Mouse (Mus musculus): ENCODE data around the gene Zfp85.
A peak's percentile ranks its signal among the peaks of the same experiment; 100 is the strongest.
"Not testable (repeated sequence)": the region's sequence is repeated elsewhere in the genome, so short reads cannot be mapped to it uniquely, and the experiment has no call there.

The Zfp85 gene

DNA sequence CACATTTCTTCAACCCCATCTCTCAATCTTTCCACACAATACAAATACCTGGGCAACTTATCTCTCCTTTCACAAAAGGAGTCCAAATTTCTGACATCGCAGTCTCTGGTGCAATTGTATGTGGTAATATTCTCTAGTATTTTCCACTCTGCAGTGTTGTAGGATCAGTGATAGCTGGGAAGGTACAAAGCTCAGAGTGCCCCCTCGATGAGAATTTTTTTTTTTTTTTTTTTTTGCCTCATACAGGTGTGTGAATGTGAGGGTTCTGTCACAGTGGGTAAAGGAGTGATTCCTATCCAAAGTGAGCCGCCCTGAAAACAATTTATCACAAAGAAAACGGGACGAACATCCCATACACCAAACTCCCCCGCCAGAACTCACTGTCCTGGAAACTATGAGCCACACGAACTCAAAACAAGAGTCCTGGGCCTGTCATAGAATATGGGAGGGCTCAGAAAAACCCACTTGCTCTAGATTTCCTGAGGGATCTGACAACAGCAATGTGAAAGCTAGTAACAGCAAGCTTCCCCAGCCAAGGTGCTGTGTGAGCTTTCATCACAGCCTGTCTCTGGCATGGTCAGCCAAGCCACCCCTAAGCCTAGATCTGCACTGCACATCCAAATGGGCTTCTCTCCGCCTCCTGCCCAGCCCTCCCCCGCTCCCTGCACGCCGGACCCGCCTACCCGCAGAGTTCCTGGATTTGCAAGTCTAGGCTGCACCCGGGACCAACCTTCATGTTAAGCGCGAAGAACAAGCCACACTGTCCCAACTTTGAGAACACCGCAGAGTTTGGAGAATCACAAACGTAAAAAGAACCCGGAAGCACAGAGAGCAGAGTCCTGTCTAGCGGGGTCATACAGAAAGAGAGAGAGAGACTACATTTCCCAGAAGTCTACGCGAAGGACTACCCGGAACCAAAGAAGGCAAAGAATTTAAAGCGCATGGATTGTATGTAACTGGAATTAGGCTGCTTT is at the start of gene Zfp85:
TSS of gene Zfp85 (minus strand) at position 896 of the 974 bp plus-strand sequence.
- peak; percentile 54 to 63 for DNase-seq (ENCODE audit: low spot score in 2 of 2)

GRCm38 (mm10) chr13:67799151-67799550 is 44.1 kb upstream of the Zfp85 start:
- DNase-seq (ENCODE audit: low spot score in 2 of 2): not testable (repeated sequence)

- no peak for DNase-seq (ENCODE audit: low spot score in 2 of 2)
These were observed 43.6 kb upstream of the Zfp85 start for GRCm38 (mm10) chr13:67798618-67799017.

GRCm38 (mm10) chr13:67791921-67792455 is 37.0 kb upstream of the Zfp85 start:
- DNase-seq (ENCODE audit: low spot score in 2 of 2): no peak

GRCm38 (mm10) chr13:67779265-67780221 is 24.5 kb upstream of the Zfp85 start, which contains the start of gene Zfp493:
Zfp493 (plus strand) TSS chr13:67779693.
- peak; percentile 58 to 84 for DNase-seq (ENCODE audit: low spot score in 2 of 2)

DNA sequence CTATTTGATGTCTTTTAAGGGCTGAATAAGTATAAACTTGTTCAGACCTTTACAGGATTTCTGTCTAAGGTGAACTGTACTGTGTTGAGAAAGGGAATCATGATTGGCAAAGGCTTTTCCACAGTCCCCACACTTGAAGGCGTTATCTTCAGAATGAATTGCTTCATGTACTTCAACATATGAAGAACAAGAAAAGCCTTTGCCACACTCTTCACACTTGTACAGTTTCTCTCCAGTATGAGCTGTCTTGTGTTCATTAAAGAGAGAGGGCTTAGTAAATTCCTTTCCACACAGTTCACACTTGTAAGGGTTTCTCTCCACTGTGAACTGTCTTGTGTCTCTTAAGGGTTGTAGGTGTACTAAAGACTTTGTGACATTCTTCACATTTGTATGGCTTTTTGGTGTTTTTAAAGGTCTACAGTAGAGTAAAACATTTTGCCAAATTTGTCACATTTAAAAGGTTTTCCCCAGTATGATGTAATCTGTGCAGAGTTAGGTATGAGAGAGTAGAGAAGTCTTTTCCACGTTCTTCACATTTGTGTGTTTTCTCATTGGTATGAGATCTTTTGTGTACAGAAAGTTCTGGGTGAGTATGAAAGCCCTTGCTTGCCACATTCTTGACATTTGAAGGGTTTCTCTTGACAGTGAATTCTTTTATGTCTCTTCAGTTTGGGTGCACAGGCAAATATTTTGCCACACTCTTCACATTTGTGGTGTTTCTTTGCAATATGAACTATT is 8.2 kb upstream of the Zfp85 start:
- DNase-seq (ENCODE audit: low spot score in 2 of 2): no peak

DNA sequence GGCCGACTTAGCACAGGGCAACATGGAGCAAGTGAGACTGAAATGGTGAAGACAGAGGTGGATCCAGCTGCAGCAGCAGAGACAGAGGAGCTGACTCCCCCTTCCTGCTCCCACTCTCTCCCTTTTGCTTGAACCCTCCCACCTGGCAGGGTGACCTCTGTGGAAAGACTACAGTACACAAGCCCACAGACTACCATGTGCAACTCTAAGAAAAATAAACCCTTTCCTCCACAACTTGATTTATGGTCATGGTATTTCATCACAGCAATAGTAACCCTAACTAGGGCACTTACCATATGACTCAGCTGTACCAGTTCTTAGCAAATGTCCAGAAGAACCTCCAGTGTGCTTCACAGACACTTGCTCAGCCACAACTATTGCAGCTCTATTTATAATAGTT is 4.9 kb upstream of the Zfp85 start:
- DNase-seq (ENCODE audit: low spot score in 2 of 2): no peak

DNA sequence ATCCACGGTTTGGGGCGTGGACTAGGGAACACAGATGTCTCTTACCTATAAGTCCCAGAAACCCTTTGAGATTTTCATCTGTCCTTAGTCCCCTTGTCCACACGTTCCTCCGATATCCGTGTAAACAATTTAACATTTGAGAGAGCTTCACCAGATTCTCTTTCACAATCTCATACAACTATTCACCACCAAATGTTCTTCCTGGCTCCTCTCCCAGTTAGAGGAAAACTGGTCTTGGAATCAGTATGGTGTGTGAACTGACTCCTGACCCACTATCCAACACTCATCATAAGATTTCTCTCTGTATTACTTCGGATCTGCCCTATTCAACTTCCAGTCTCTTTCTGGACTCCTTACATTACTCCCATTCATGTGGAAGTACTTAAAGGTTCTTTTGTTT is 733 bp upstream of the Zfp85 start:
- DNase-seq (ENCODE audit: low spot score in 2 of 2): no peak

DNA sequence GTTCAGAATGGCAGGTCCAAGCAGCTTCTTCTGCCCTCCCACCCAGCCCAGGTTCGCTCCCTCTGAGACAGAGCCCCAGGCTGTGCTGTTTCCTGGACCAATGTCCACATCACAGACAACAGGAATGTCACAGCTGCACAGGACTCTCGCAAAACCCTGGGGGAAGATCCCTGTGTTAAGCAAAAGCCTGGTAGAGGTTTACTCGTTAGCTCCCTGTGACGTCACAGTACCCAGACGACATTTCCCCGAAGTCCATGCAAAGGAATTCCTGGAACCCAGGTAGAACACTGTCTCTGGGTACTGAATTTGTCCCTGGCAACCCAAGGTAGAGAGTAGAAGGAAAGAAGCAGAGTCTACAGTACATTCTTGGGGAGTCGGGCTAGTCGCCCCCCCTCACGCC is 11.1 kb downstream of the Zfp85 start:
- DNase-seq (ENCODE audit: low spot score in 2 of 2): no peak

DNA sequence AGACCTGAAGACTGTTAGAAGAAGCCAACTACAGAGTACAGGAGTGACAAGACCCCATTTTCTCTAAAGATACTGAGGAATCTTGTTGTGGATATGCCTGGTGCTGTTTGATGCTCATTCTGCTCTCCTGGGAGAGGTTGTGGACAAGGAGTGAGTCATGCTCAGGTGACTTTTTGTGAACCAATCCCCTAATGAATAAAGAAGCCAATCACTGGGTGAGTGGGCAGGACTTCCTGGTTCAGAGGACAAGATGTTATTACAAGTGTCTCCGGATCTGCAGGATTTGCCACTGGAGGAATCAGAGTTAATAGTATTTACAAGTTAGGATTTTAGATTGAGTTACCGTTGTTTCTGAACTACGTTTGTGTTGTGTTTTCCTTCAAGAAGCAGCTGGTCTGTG is 12.1 kb downstream of the Zfp85 start:
- no peak for DNase-seq (ENCODE audit: low spot score in 2 of 2)

DNA sequence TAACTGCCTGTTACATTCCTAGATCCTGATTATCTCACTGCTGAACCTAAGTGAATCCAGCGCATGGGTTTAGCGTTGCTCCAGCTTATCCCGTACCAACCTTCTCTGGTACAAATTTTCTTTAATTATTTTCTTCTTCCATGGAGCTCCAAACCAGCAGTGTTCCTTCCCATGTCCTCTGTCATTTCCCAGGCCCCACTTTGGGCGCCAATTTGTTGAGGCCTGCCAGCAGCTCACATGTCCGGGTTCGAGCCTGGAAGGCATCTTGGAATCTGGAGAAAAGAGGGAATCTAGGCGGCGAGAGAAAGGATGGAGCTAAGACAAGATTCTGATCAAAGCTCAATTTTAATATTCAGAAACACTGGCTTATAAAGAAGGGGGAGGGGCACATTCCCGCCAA is 20.6 kb downstream of the Zfp85 start:
- not testable (repeated sequence) for DNase-seq (ENCODE audit: low spot score in 2 of 2)

DNA sequence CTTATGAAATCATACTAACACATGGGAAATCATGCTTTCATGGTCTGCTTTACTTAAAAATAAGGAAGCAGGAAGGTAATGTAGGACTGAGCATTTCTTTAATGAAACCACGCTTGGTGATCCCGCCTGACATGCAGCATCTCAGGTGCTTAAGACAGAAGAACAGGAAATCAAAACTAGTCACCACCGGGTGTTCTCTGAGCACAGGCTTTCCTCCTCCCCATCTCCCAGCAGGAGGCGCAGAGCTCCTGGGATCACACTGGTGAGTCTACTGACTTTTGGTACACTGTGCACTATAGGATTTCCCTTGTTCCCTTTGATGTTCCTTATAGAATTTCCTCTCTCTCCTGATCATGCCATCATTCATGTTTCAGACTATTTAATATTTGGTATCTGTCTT is 25.6 kb downstream of the Zfp85 start:
- peak; percentile 29 to 57 for DNase-seq (ENCODE audit: low spot score in 2 of 2)

DNA sequence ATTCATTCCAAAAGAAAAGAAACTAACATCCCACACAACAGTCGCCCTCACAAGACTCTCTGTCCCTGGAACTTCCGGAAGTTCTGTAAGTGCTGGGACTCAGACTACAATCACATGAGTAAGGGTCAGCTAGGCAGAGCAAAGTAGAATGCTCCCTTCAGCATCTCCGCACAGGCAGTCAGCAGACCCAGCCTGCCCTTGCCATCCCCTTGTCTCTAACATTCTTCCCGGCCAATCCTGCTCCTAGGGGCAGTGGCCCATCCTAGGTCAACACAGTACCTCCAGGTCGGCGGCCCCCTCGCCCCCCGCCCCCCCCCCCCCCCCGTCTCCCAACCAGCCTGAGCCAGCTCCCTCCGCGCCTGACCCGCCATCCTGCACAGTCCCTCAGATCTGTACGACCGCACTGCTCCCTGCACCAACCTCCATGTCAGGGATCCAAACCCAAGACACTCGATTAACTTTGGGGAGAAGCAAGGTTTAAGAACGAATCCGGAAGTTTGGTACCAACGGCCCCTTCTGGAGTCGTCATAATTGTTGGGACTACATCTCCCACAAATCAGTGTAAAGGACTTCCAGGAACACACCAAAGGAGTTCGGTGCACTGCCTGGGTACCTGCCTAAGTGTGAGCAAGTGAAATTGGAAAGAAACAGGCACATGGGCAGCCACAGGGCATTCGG is 26.2 kb downstream of the Zfp85 start, which contains the start of gene Zfp65:
TSS of gene Zfp65 (minus strand) at position 533 of the 678 bp plus-strand sequence.
- peak; percentile 64 to 71 for DNase-seq (ENCODE audit: low spot score in 2 of 2)

DNA sequence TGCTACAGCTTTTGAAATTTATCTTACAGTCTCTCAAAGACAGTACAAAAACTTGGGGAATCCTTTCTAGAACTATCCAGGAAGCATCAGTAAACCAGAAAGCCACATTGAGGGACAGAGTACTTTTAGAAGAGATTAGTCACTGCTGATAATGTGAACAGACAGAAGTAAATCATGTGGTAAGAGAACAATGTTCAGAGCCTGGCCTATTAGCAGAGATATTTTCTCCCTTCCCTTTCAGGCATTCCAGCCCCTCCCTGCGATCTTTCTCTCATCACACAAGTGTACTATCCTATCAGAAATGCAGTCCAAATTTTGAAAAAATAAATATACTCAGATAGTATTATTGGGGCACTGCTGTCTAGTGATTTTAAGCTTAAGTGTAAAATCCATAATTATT is 26.9 kb downstream of the Zfp85 start:
- no peak for DNase-seq (ENCODE audit: low spot score in 2 of 2)

DNA sequence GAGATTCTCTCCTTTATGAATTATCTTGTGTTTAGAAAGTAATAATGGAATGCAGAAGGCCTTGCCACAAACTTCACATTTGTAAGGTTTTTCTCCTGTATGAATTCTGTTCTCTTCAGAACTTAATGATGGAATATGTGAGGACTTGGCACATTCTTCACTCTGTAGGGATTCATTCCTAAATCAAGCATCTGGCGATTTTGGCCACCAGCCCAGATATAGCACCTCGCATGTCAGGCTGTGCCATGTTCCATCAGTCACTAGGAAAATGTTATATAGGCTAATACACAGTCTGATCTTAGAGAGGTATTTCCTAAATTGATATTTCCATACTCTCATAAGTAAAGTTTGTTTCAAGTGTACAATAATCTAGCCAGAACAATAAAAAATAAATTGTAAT is 29.7 kb downstream of the Zfp85 start:
- peak; percentile 2 to 16 for DNase-seq (ENCODE audit: low spot score in 2 of 2)

DNA sequence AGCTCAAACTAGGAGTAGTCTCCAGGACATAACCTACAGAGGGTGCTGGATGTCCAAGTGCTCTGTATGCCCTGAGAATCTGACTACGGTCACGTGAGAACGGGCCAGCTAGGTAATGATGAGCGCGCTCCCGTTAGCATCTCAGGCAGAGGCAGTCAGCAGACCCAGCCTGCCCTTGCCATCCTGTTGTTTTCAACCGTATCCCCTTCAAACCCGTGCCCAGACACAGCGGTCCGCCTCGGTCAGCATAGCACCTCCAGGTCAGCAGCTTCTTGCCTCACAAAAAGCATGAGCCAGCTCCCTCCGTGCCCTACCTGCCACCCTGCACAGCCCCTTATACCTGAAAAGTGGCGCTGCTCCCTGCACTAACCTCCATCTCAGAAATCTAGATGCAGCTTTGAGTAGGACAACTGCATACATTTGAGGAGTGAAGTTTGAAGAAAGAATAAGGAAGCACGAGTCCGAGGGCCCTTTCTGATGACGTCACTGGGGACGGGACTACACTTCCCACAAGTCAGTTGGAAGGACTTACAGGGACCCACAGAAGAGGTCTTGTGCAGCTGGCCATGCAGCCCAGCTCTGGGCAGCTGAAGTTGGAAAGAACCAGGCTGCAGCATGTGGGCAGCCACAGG is 31.1 kb downstream of the Zfp85 start:
- peak; percentile 91 to 95 for DNase-seq (ENCODE audit: low spot score in 2 of 2)
